Mouse (Mus musculus) limb, embryonic 11.5 days (tissue): ENCODE results near the gene Pkp4. TPM values are rescaled to one million over a fixed set of nuclear protein-coding genes. Genes with fewer than 3 reads are reported as not detected.

Source experiments
- ATAC-seq: fragments of 200-750 bp; cut with Nextera tagmentation; 2 replicates; pipeline ENCODE4 v1.8.0; 2017; ENCODE audit warnings: low read depth; ENCODE audit not compliant: insufficient number of reproducible peaks, low FRiP score, low TSS enrichment
- DNase-seq: peaks from one replicate; pipeline ENCODE4 v3.0.0-alpha.2; 2015; ENCODE audit warnings: low spot score
- H3K27ac ChIP-seq: fragments of 300-500 bp; sonication (generic); replicated peaks from 2 replicates; pipeline ENCODE4 v1.5.1; 2014; ENCODE audit warnings: low read depth, mild to moderate bottlenecking, low read length
- H3K27me3 ChIP-seq: fragments of 300-500 bp; sonication (generic); 2 replicates; pipeline ENCODE4 v1.6.1; 2014; ENCODE audit warnings: mild to moderate bottlenecking, low read length, mixed read lengths; ENCODE audit not compliant: control insufficient read depth, insufficient read depth
- H3K36me3 ChIP-seq: fragments of 300-500 bp; sonication (generic); 2 replicates; pipeline ENCODE4 v1.6.1; 2014; ENCODE audit warnings: mild to moderate bottlenecking, low read length, moderate library complexity, mixed read lengths; ENCODE audit not compliant: control insufficient read depth, insufficient read depth
- H3K4me1 ChIP-seq: fragments of 300-500 bp; sonication (generic); 2 replicates; pipeline ENCODE4 v1.6.1; 2014; ENCODE audit warnings: low read length, mixed read lengths; ENCODE audit not compliant: control insufficient read depth, insufficient read depth
- H3K4me2 ChIP-seq: fragments of 300-500 bp; sonication (generic); 2 replicates; pipeline ENCODE4 v1.6.1; 2014; ENCODE audit warnings: low read depth, mild to moderate bottlenecking, moderate library complexity; ENCODE audit not compliant: severe bottlenecking
- H3K4me3 ChIP-seq: fragments of 300-500 bp; sonication (generic); 2 replicates; pipeline ENCODE4 v1.5.1; 2014; ENCODE audit warnings: low read depth, low read length
- H3K9ac ChIP-seq: fragments of 300-500 bp; sonication (generic); 2 replicates; pipeline ENCODE4 v1.6.1; 2014; ENCODE audit warnings: mild to moderate bottlenecking, low read length
- H3K9me3 ChIP-seq: fragments of 300-500 bp; sonication (generic); 2 replicates; pipeline ENCODE4 v1.6.1; 2016; ENCODE audit warnings: low read length; ENCODE audit not compliant: control insufficient read depth
- WGBS: fragments of 180-500 bp; shearing (Covaris S2); extraction: QIAGEN DNeasy Blood & Tissue Kit; methylation state at CpG from one replicate; pipeline ENCODE4 v1.1.7; 2014; 5-methylcytosine and 5-hydroxymethylcytosine counted together
- polyA plus RNA-seq: library from polyadenylated mRNA; unstranded; fragments of >200 nt; fragmentation: Nextera tagmentation; extraction: Ambion mirVana; gene quantifications from 2 replicates; pipeline ENCODE4 v1.2.1, GENCODE M21; 2014

Pkp4 gene
- polyA plus RNA-seq, 1 experiment from 2014 or later, result 18.8 TPM

- no peaks in the 10 kb centered on the region for H3K27me3 ChIP-seq
- no peak overlapping the region for H3K27ac ChIP-seq
- H3K4me1 ChIP-seq, result no peaks in the 10 kb centered on the region
- no peaks in the 10 kb centered on the region for H3K9me3 ChIP-seq
- no peak overlapping the region for H3K4me2 ChIP-seq
- 92% methylated on average over 6 of the region's 6 CpGs for WGBS
- H3K4me3 ChIP-seq, result no peak overlapping the region
- ATAC-seq (no peak), DNase-seq (no peak)
- H3K36me3 ChIP-seq, result no peaks in the 10 kb centered on the region
- no peak overlapping the region for H3K9ac ChIP-seq
These were observed 15.3 kb downstream of the Pkp4 start for GRCm38 (mm10) chr2:59175926-59176325.

- WGBS, result 94% methylated on average over 8 of the region's 8 CpGs
- DNase-seq (no peak), ATAC-seq (no peak)
- no peak overlapping the region for H3K4me3 ChIP-seq
- no peak overlapping the region for H3K27ac ChIP-seq
- H3K9ac ChIP-seq, result no peak overlapping the region
- no peaks in the 10 kb centered on the region for H3K9me3 ChIP-seq
- no peak overlapping the region for H3K4me2 ChIP-seq
- H3K27me3 ChIP-seq, result no peaks in the 10 kb centered on the region
- no peaks in the 10 kb centered on the region for H3K4me1 ChIP-seq
- no peaks in the 10 kb centered on the region for H3K36me3 ChIP-seq
These were observed 17.5 kb downstream of the Pkp4 start for GRCm38 (mm10) chr2:59178191-59178590.

DNA sequence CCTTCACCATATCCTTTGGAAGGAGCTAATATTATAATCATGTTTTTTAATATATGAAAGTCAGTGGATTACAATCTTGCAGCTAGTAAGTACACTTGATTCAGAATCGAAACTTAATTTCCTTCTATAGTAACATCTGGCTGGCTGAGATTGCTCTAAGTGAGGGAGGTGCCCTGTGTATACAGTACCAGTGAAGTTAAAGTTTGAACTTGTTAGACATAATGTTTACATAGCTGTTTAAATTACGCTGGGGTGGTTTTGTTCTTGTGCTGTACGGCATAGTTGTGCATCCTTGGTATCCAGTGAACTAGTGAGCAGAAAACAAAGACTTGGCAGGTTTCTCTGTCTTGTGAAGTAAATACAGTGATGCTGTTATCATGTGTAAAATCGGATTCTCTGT, 18.3 kb downstream of the Pkp4 start:
- 90% methylated on average over 4 of the region's 4 CpGs for WGBS
- no peak overlapping the region for H3K4me3 ChIP-seq
- no peak for DNase-seq
- H3K4me1 ChIP-seq, result no peaks in the 10 kb centered on the region
- H3K9me3 ChIP-seq, result no peaks in the 10 kb centered on the region
- no peak for ATAC-seq
- H3K36me3 ChIP-seq, result no peaks in the 10 kb centered on the region
- H3K9ac ChIP-seq, result no peak overlapping the region
- no peak overlapping the region for H3K27ac ChIP-seq
- no peak overlapping the region for H3K4me2 ChIP-seq
- H3K27me3 ChIP-seq, result no peaks in the 10 kb centered on the region

- WGBS, result 57% methylated on average over 5 of the region's 5 CpGs
- H3K27ac ChIP-seq, result no peak overlapping the region
- H3K36me3 ChIP-seq, result no peaks in the 10 kb centered on the region
- no peak overlapping the region for H3K9ac ChIP-seq
- H3K9me3 ChIP-seq, result no peaks in the 10 kb centered on the region
- DNase-seq, result no peak
- no peaks in the 10 kb centered on the region for H3K4me1 ChIP-seq
- no peaks in the 10 kb centered on the region for H3K27me3 ChIP-seq
- ATAC-seq, result no peak
- H3K4me2 ChIP-seq, result no peak overlapping the region
- H3K4me3 ChIP-seq, result no peak overlapping the region
These were observed 18.8 kb downstream of the Pkp4 start for GRCm38 (mm10) chr2:59179487-59179886.

GRCm38 (mm10) chr2:59181321-59182113, 20.9 kb downstream of the Pkp4 start:
- Histone ChIP-seq H3K4me1 (no peaks in the 10 kb centered on the region), H3K27me3 (no peaks in the 10 kb centered on the region), H3K36me3 (no peaks in the 10 kb centered on the region), H3K4me3 (no peak overlapping the region), H3K9me3 (no peaks in the 10 kb centered on the region), H3K4me2 (no peak overlapping the region), H3K27ac (no peak overlapping the region), H3K9ac (no peak overlapping the region)
- DNase-seq (no peak), ATAC-seq (no peak)
- whole genome bisulfite sequencing, result 88% methylated on average over 15 of the region's 15 CpGs

DNA sequence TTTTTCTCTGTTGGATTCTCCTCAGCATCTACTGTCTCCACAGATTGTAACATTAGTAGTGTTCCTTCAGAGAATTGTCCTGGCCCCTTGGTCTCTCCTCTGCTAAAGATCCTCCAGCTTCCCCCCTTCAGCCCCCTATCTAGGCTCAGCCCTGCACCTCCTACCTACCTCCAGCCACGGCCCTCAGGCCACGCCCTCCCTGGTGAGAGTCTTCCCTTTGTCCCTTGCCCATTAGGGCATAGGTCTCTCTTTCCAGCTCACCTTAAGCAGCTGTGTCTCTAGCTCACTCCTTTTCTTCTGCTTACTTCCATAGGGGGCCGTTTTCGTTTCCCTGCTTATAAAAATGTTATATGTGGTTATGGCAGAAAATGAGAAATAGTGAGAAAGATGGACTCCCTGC, 22.9 kb downstream of the Pkp4 start:
- H3K4me2 ChIP-seq, result no peak overlapping the region
- H3K4me1 ChIP-seq, result no peaks in the 10 kb centered on the region
- 75% methylated on average over 4 of the region's 4 CpGs for WGBS
- H3K4me3 ChIP-seq, result no peak overlapping the region
- no peaks in the 10 kb centered on the region for H3K9me3 ChIP-seq
- no peaks in the 10 kb centered on the region for H3K27me3 ChIP-seq
- no peak overlapping the region for H3K27ac ChIP-seq
- no peak overlapping the region for H3K9ac ChIP-seq
- no peak for DNase-seq
- ATAC-seq, result no peak
- no peaks in the 10 kb centered on the region for H3K36me3 ChIP-seq

DNA sequence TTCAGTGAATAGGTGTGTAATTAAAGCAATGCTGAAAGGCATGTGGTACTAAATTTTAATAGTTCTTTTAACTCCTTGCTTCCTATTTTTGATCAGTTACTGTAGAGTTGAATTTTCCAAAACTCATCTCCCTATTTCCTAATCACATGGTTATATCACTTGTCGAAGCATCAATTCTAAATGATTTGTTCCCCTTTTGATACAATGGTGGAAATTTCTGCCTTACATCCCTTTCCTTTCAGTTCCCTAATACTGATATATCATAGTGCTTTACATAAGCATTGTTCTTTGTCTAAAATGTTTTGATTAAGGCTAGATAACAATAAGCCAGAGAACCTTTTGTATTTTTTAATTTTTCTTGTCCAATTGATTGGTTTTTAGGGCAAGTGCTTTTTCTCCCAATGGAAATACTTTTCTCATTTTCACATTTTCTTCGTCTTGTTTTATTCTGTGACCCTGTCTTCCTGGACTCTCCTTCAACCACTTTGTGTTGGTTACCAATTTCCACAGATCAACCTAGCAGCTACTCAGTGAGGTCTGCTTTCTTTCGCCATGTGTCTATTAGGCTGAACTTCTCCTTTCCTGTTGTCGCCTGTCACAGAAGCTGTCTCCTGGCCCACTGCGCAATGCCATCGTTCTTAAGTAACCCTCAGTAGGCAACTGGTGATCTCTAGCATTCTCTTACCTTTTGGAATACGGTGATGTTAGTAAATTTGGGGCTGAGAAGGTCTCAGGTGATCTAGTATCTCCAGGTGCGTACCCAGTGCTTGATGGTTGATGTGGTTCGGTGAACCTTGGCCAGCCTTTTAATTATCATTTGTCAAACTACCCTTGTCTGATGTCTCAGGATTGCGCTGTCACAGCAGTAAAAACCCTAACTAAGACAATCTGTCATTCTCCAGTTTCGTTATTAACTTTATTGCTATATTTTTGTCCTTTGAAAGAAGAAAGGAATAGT, 23.7 kb downstream of the Pkp4 start:
- H3K4me1 ChIP-seq, result no peaks in the 10 kb centered on the region
- H3K4me2 ChIP-seq, result no peak overlapping the region
- no peak overlapping the region for H3K9ac ChIP-seq
- WGBS, result 91% methylated on average over 11 of the region's 11 CpGs
- H3K27ac ChIP-seq, result no peak overlapping the region
- ATAC-seq (no peak), DNase-seq (no peak)
- no peaks in the 10 kb centered on the region for H3K9me3 ChIP-seq
- H3K27me3 ChIP-seq, result no peaks in the 10 kb centered on the region
- H3K36me3 ChIP-seq, result no peaks in the 10 kb centered on the region
- no peak overlapping the region for H3K4me3 ChIP-seq

- no peaks in the 10 kb centered on the region for H3K27me3 ChIP-seq
- H3K36me3 ChIP-seq, result no peaks in the 10 kb centered on the region
- no peak overlapping the region for H3K4me3 ChIP-seq
- no peak overlapping the region for H3K4me2 ChIP-seq
- no peak overlapping the region for H3K9ac ChIP-seq
- 94% methylated on average over 8 of the region's 8 CpGs for WGBS
- no peak for ATAC-seq
- no peaks in the 10 kb centered on the region for H3K4me1 ChIP-seq
- H3K9me3 ChIP-seq, result no peaks in the 10 kb centered on the region
- no peak overlapping the region for H3K27ac ChIP-seq
- no peak for DNase-seq
These were observed 25.5 kb downstream of the Pkp4 start for GRCm38 (mm10) chr2:59186122-59186521.
